Mouse (Mus musculus): ENCODE data around the gene Trpc2. TPM values are rescaled to one million over a fixed set of nuclear protein-coding genes. Genes with fewer than 3 reads are reported as not detected.
A peak's percentile ranks its signal among the peaks of the same experiment; 100 is the strongest.

Gene Trpc2
- total and polyA plus RNA-seq, 2 experiments from 2014 or later = 0.09 to 2.5 TPM

DNA sequence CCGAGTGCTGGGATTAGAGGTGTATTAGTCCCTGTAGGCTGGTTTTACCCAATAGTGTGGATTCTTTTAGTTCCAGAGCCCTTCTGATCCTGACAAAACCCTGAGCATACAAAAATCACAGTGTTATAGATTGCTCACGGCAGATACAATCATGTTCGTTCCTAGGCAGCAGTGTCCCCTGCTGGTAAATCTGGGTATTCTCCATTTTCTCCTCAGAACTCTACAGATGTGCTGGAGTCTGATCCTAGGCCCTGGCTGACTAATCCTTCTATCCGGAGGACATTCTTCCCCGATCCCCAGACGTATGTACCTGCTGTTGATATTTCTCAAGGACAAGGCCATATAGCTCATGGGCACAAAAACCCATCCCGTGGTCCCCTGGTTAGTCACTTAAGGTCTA is 4.4 kb upstream of the Trpc2 start:
- no peak overlapping the region for H3K27ac ChIP-seq
- peak; percentile 72; the same call in 1 of the 2 replicates for ATAC-seq
- H3K27me3 ChIP-seq (ENCODE audit: insufficient read depth, low read length) = no peaks in the 10 kb centered on the region
- H3K4me3 ChIP-seq (ENCODE audit: low read length) = no peak overlapping the region
- H3K4me1 ChIP-seq (ENCODE audit: insufficient read depth, low read length) = no peaks in the 10 kb centered on the region
- no peak overlapping the region for H3K9ac ChIP-seq (replicated peaks; ENCODE audit: low read length)
- no peaks in the 10 kb centered on the region for H3K9me3 ChIP-seq (ENCODE audit: low read length)
- H3K36me3 ChIP-seq (ENCODE audit: insufficient read depth, low read length) = peaks cover 58% of the 10 kb centered on the region
- WGBS = 75% methylated on average over 7 of the region's 7 CpGs
- TF ChIP-seq CTCF (IDR thresholded peaks at IDR 0.05; ENCODE audit: low read depth) = peak; percentile 79
- peak; percentile 62 for DNase-seq (ENCODE audit: low spot score)
- no peak overlapping the region for H3K4me2 ChIP-seq (ENCODE audit: low read depth, low read length)

DNA sequence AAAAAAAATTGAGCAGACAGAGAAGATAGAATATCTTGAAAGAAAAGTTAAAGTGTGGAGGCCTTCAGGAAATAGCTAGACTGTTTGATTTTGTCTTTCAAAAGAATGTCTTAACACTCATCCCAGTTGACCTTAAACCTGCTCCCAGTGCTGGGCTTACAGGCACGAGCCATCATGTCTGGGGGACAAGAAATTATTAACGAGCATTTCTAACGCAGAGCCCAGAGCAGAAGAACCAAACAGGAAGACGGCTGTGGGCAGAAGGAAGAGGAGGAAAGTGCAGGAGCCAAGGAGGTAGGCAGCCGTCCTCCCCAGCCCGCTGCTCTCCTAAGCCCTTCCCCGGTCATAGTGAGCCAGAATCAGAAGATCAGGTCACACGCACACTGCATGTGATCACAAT is 2.6 kb upstream of the Trpc2 start:
- H3K4me1 ChIP-seq (ENCODE audit: insufficient read depth, low read length) = no peaks in the 10 kb centered on the region
- DNase-seq (ENCODE audit: low spot score) = no peak
- no peak overlapping the region for H3K4me3 ChIP-seq (ENCODE audit: low read length)
- H3K27me3 ChIP-seq (ENCODE audit: insufficient read depth, low read length) = no peaks in the 10 kb centered on the region
- peaks cover 60% of the 10 kb centered on the region for H3K36me3 ChIP-seq (ENCODE audit: insufficient read depth, low read length)
- WGBS = 90% methylated on average over 8 of the region's 8 CpGs
- no peak for TF ChIP-seq CTCF (IDR thresholded peaks at IDR 0.05; ENCODE audit: low read depth)
- no peak overlapping the region for H3K4me2 ChIP-seq (ENCODE audit: low read depth, low read length)
- H3K27ac ChIP-seq = no peak overlapping the region
- no peak overlapping the region for H3K9ac ChIP-seq (replicated peaks; ENCODE audit: low read length)
- H3K9me3 ChIP-seq (ENCODE audit: low read length) = no peaks in the 10 kb centered on the region
- no peak for ATAC-seq

DNA sequence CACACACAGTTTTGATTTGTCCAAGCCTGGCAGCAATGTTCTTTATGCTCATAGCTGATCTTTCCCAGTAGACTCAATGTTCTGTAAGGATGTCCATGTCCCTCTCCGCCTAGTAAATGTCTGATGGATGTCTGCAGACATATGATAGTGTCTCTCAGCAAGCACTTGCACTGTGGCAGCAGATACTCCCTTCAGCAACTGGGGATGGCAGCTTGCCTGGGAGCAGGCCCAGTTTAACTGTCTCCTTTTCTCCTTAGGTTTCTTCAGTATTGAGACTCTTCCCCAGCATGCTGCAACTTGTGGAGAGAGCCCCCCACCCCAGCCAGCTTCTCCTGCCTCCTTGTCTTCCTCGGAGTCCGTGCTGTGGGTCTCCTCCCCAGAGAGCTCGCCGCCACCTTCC is 1.1 kb upstream of the Trpc2 start:
- WGBS = 93% methylated on average over 5 of the region's 5 CpGs
- H3K36me3 ChIP-seq (ENCODE audit: insufficient read depth, low read length) = peaks cover 52% of the 10 kb centered on the region

DNA sequence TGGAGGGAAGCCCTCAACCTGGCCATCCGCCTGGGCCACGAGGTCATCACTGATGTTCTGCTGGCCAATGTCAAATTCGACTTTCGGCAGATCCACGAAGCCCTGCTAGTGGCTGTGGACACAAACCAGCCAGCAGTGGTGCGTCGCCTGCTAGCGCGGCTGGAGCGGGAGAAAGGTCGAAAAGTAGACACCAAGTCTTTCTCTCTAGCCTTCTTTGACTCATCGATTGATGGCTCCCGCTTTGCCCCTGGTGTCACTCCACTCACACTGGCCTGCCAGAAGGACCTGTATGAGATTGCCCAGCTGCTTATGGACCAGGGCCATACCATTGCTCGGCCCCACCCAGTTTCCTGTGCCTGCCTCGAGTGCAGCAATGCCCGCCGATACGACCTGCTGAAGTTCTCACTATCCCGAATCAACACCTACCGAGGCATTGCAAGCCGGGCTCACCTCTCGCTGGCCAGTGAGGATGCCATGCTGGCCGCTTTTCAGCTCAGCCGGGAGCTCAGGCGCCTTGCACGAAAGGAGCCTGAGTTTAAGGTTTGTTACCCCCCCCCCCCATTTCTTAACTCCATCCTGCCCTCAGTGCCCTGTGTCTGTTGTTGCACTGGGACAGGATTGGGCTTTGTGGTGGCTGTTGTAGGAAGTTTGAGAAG is 1.3 kb downstream of the Trpc2 start:
- ATAC-seq = no peak
- H3K27me3 ChIP-seq (ENCODE audit: insufficient read depth, low read length) = no peaks in the 10 kb centered on the region
- no peak overlapping the region for H3K27ac ChIP-seq
- no peak overlapping the region for H3K4me2 ChIP-seq (ENCODE audit: low read depth, low read length)
- H3K4me1 ChIP-seq (ENCODE audit: insufficient read depth, low read length) = no peaks in the 10 kb centered on the region
- TF ChIP-seq CTCF (IDR thresholded peaks at IDR 0.05; ENCODE audit: low read depth) = no peak
- peaks cover 40% of the 10 kb centered on the region for H3K36me3 ChIP-seq (ENCODE audit: insufficient read depth, low read length)
- H3K9me3 ChIP-seq (ENCODE audit: low read length) = no peaks in the 10 kb centered on the region
- H3K4me3 ChIP-seq (ENCODE audit: low read length) = no peak overlapping the region
- DNase-seq (ENCODE audit: low spot score) = no peak
- no peak overlapping the region for H3K9ac ChIP-seq (replicated peaks; ENCODE audit: low read length)
- WGBS = 91% methylated on average over 26 of the region's 26 CpGs

More for the DNA sequence above, 1.1 kb upstream of the Trpc2 start:
- Histone ChIP-seq H3K9me3 (ENCODE audit: low read length) (no peaks in the 10 kb centered on the region), H3K4me2 (ENCODE audit: low read depth, low read length) (no peak overlapping the region), H3K27ac (no peak overlapping the region), H3K4me1 (ENCODE audit: insufficient read depth, low read length) (no peaks in the 10 kb centered on the region), H3K9ac (replicated peaks; ENCODE audit: low read length) (no peak overlapping the region), H3K27me3 (ENCODE audit: insufficient read depth, low read length) (no peaks in the 10 kb centered on the region), H3K4me3 (ENCODE audit: low read length) (no peak overlapping the region)
- no peak for TF ChIP-seq CTCF (IDR thresholded peaks at IDR 0.05; ENCODE audit: low read depth)
- ATAC-seq = no peak
- DNase-seq (ENCODE audit: low spot score) = no peak

DNA sequence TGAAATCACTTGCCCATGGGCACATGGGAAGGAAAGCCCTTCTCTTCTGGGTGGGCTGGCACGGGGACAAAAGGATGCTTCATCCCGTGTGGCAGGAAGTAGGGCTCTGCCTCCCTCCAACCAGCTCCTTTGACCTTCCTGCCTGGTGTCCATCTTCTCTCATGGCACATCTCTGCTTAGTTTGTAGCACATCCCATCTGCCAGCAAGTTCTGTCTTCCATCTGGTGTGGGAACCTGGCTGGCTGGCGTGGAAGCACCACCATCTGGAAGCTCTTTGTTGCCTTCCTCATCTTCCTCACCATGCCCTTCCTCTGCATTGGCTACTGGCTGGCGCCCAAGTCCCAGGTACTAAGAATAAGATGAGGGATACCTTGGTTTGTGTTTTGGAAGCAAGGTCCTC is 4.4 kb downstream of the Trpc2 start:
- ATAC-seq (no peak), DNase-seq (ENCODE audit: low spot score) (no peak)
- Histone ChIP-seq H3K36me3 (ENCODE audit: insufficient read depth, low read length) (peaks cover 18% of the 10 kb centered on the region), H3K4me2 (ENCODE audit: low read depth, low read length) (no peak overlapping the region), H3K27me3 (ENCODE audit: insufficient read depth, low read length) (no peaks in the 10 kb centered on the region), H3K9me3 (ENCODE audit: low read length) (no peaks in the 10 kb centered on the region), H3K4me1 (ENCODE audit: insufficient read depth, low read length) (no peaks in the 10 kb centered on the region), H3K4me3 (ENCODE audit: low read length) (no peak overlapping the region), H3K9ac (replicated peaks; ENCODE audit: low read length) (no peak overlapping the region), H3K27ac (no peak overlapping the region)
- 85% methylated on average over 4 of the region's 4 CpGs for WGBS
- no peak for TF ChIP-seq CTCF (IDR thresholded peaks at IDR 0.05; ENCODE audit: low read depth)

DNA sequence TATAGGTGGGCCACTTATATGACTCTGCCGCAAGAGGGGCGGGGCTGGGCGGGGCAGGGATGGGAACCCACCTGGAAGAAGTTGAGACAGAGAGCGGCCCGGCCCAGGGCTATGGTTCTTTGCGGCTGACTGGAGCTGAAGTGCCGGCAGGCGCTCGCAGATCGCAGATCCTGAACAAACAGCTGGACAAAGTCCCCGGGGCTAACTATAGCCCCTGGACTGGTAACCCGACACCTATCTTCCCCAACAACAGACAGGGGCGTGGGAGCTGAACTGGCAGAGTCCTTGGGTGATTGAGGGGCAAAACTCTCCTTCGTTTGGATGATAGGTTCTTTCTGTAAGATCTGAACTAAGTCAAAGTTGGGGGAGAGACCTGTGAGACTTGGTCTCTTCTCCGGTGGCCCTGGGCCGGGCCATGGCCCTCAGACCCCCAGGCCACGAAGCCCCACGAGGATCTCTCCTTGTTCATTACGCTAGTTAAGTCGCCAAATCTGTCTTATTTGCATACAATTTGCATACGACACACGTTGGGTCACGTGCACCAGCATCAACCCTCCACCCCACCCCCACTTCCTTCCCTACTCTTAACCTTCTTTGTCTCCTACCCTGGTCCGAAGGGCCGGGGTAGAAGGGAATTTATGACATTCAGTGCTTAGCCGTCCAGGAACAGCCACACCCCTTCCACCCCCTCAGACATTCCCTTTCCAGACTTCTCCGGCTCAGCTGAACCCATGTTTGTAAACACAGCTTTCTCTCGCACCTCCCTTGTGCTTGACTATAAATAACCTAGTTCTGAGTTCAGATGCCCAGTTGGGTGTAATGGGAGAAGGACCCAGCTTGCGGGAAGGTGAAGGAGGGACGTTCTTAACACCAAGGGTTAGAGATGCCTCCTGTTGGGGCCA is 17.1 kb downstream of the Trpc2 start:
- Histone ChIP-seq H3K4me1 (ENCODE audit: insufficient read depth, low read length) (peaks cover 7% of the 10 kb centered on the region; the same call in 1 of the 2 replicates), H3K4me3 (ENCODE audit: low read length) (no peak overlapping the region), H3K9me3 (ENCODE audit: low read length) (no peaks in the 10 kb centered on the region), H3K27ac (no peak overlapping the region), H3K9ac (replicated peaks; ENCODE audit: low read length) (no peak overlapping the region), H3K36me3 (ENCODE audit: insufficient read depth, low read length) (no peaks in the 10 kb centered on the region), H3K4me2 (ENCODE audit: low read depth, low read length) (peak overlapping the region; percentile 46), H3K27me3 (ENCODE audit: insufficient read depth, low read length) (no peaks in the 10 kb centered on the region)
- no peak for DNase-seq (ENCODE audit: low spot score)
- ATAC-seq = 0 out of 2 replicates have a peak, but pooled peaks have one; percentile 21
- TF ChIP-seq CTCF (IDR thresholded peaks at IDR 0.05; ENCODE audit: low read depth) = no peak
- WGBS = 6% methylated on average over 30 of the region's 30 CpGs
